Mouse (Mus musculus): Measurements from ENCODE around the gene Card9. TPM values are rescaled to one million over a fixed set of nuclear protein-coding genes. Genes with fewer than 3 reads are reported as not detected.

The Card9 gene
- polyA plus RNA-seq, 1 experiment from 2014 or later = 2.1 TPM

DNA sequence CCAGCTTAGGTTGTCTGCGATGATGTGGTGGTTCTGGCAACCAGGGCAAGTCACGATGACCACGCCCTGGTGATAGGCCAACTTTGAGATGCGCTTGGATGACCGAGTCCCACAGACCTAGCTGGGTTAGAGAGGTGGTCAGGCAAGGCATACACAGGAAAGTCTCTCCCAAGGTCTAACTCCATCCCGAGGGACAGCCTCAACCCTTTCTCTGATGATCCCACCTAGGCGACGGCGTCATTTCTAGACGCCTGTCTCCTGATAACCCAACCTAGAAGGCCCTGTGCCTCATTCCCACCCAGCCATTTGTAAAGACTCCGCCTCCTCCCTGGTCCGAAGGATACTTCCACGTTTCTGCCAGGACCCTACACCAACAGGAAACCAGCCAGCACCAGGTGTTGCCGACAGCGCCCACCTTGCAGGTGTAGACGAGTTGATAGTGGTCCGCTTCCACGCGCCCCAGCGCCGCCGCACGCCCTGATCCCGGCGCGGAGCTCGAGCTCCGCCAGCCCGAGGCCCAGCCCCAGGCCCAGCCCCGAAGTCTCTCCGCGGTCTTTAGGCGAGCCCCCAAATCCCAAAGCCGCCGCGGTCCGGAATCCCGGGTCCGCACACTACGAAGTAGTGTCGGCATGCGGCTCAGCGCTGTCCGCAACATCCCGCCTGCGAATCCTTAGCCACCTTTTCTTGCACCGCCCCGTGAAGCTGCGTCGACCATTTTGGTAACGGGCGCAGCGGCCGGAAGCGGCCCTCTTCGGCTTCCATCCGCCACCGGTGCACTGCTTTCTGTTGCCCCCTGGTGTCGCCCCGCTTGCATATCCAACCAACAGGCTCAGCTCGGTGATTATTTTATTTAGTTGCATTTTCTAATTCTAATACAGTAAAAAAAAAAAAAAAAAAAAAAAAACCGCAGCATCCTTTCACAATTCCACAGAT, 9.1 kb downstream of the Card9 start, which contains the start of gene Dnlz:
Gene Dnlz, minus strand, starts transcription at position 753 of the 933 bp plus-strand sequence.
- peak within 1 kb of the TSS; percentile 97 for H3K4me2 ChIP-seq (ENCODE audit: low read depth, low read length)
- ATAC-seq = peak; percentile 90
- no peaks in the 10 kb centered on the region for H3K27me3 ChIP-seq (ENCODE audit: insufficient read depth, low read length)
- H3K4me1 ChIP-seq (ENCODE audit: insufficient read depth) = peaks cover 16% of the 10 kb centered on the region
- 1% methylated on average over 62 of the region's 62 CpGs for WGBS (ENCODE audit: insufficient replicate concordance)
- H3K9ac ChIP-seq (replicated peaks) = peak within 1 kb of the TSS; percentile 92
- peak; percentile 93 for DNase-seq
- H3K4me3 ChIP-seq (ENCODE audit: low read depth, low read length) = peak within 1 kb of the TSS; percentile 78
- TF ChIP-seq EP300 (IDR thresholded peaks at IDR 0.05; ENCODE audit: low read depth) (no peak; the same call in 1 of the 2 replicates), CTCF (IDR thresholded peaks at IDR 0.05; ENCODE audit: low read depth) (peak; percentile 82)
- peaks cover 4% of the 10 kb centered on the region for H3K36me3 ChIP-seq (replicated peaks; ENCODE audit: insufficient read depth, low read length)
- peak within 1 kb of the TSS; percentile 85 for H3K27ac ChIP-seq (ENCODE audit: low read depth)
- no peaks in the 10 kb centered on the region for H3K9me3 ChIP-seq (ENCODE audit: low read length)

DNA sequence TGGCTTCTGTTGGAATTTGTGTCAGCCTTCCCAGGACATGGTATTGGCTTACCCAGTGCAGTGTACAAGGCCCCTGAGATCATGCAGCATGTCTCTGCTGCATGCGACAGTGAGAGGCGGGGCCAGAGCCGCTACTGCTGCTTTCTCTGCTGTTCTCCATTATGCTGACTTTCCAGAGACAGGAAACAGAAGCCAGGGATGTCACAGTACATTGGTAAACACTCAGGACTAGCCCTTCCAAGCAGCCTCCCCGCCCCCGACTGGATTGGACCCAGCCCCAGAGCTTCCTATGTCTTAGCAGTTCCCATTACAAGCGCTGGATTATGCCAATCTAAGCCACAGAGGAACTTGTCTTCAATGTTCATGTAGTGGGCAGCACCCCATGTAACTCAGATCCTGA, 12.5 kb downstream of the Card9 start:
- H3K4me3 ChIP-seq (ENCODE audit: low read depth, low read length) = no peak overlapping the region
- H3K4me1 ChIP-seq (ENCODE audit: insufficient read depth) = peaks cover 16% of the 10 kb centered on the region
- peak overlapping the region; percentile 34; the same call in 1 of the 2 replicates for H3K27ac ChIP-seq (ENCODE audit: low read depth)
- H3K36me3 ChIP-seq (replicated peaks; ENCODE audit: insufficient read depth, low read length) = no peaks in the 10 kb centered on the region; the same call in none of the 2 replicates
- WGBS (ENCODE audit: insufficient replicate concordance) = 64% methylated on average over 6 of the region's 6 CpGs
- no peak overlapping the region for H3K4me2 ChIP-seq (ENCODE audit: low read depth, low read length)
- H3K9ac ChIP-seq (replicated peaks) = no peak overlapping the region
- no peaks in the 10 kb centered on the region for H3K27me3 ChIP-seq (ENCODE audit: insufficient read depth, low read length)
- H3K9me3 ChIP-seq (ENCODE audit: low read length) = no peaks in the 10 kb centered on the region
- no peak for TF ChIP-seq EP300 (IDR thresholded peaks at IDR 0.05; ENCODE audit: low read depth)
- TF ChIP-seq CTCF (IDR thresholded peaks at IDR 0.05; ENCODE audit: low read depth) = no peak
- DNase-seq = no peak
- ATAC-seq = no peak

DNA sequence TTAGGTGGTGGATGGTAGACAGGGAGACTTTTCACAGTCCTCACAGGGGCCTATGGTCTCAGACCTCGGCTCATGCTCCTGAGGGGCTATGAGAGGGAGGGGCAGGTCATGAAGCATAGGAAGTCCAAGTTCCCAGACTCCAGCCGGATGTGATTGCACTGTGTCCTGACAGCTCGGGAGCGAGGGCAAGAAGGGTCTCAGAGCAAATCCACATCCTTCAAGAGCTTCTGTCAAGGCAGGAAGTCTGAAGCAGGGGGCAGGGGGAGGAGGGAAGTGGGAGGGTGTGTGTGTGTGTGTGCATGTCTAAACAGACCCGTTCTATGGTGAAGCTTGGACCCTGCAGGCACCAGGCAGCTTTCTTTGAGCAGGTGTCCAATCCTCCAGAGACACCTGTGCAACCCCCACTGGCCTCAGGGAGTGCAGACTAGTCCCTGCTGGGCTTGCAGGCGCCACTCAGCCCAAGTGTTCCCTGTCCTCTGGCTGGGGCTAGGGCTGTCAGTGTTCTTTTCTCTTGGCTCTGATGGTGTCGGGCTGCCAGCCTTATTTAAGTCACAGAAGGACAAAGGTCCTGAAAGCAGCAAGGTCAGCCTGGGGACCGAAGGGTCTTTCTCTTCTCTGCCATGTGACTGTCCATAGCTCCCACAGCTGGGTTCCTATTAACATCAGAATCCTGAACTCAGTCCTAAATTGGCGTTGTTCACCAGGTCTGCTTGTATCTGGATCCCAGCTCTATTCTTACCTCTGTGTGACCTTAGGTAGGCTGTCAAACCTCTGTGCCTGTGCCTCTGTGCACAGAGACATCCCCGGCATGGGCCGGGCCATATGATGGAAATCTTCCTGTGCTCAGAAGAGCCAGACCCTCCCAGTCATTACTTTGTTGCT, 17.9 kb downstream of the Card9 start:
- Histone ChIP-seq H3K4me3 (ENCODE audit: low read depth, low read length) (no peak overlapping the region), H3K4me2 (ENCODE audit: low read depth, low read length) (no peak overlapping the region), H3K9me3 (ENCODE audit: low read length) (no peaks in the 10 kb centered on the region), H3K36me3 (replicated peaks; ENCODE audit: insufficient read depth, low read length) (no peaks in the 10 kb centered on the region; the same call in 1 of the 2 replicates), H3K27ac (ENCODE audit: low read depth) (peak overlapping the region; percentile 57; the same call in 1 of the 2 replicates), H3K27me3 (ENCODE audit: insufficient read depth, low read length) (no peaks in the 10 kb centered on the region), H3K4me1 (ENCODE audit: insufficient read depth) (peaks cover 7% of the 10 kb centered on the region), H3K9ac (replicated peaks) (no peak overlapping the region)
- DNase-seq = no peak
- ATAC-seq = peak; percentile 26; the same call in 1 of the 2 replicates
- WGBS (ENCODE audit: insufficient replicate concordance) = 61% methylated on average over 11 of the region's 11 CpGs
- TF ChIP-seq CTCF (IDR thresholded peaks at IDR 0.05; ENCODE audit: low read depth) = no peak
- no peak for TF ChIP-seq EP300 (IDR thresholded peaks at IDR 0.05; ENCODE audit: low read depth)

DNA sequence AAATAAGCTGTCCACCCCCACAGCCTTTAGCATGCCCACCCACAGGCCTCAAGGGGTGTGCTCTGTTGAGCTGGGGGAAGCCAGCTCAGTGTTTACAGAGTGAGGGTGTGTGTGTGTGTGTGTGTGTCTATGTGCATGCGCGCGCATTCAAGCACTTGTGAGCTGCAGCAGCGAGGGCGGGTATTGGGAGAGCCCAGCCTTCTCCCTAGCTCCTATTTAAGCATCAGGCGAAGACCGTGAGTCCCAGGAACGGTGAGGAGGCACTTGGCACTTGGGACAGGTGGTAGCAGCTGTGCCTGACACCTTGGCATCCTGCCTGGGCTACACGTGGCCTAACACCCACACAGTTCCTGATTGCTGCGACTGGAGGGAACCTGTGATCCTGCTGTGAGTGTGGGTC, 18.7 kb downstream of the Card9 start:
- Histone ChIP-seq H3K36me3 (replicated peaks; ENCODE audit: insufficient read depth, low read length) (no peaks in the 10 kb centered on the region; the same call in 1 of the 2 replicates), H3K9me3 (ENCODE audit: low read length) (no peaks in the 10 kb centered on the region), H3K4me3 (ENCODE audit: low read depth, low read length) (no peak overlapping the region), H3K4me1 (ENCODE audit: insufficient read depth) (peaks cover 7% of the 10 kb centered on the region), H3K4me2 (ENCODE audit: low read depth, low read length) (no peak overlapping the region), H3K9ac (replicated peaks) (no peak overlapping the region), H3K27ac (ENCODE audit: low read depth) (peak overlapping the region; percentile 29; the same call in 1 of the 2 replicates), H3K27me3 (ENCODE audit: insufficient read depth, low read length) (no peaks in the 10 kb centered on the region)
- TF ChIP-seq EP300 (IDR thresholded peaks at IDR 0.05; ENCODE audit: low read depth) = no peak
- no peak for TF ChIP-seq CTCF (IDR thresholded peaks at IDR 0.05; ENCODE audit: low read depth)
- DNase-seq = peak; percentile 57
- WGBS (ENCODE audit: insufficient replicate concordance) = 59% methylated on average over 10 of the region's 10 CpGs
- ATAC-seq = peak; percentile 42

DNA sequence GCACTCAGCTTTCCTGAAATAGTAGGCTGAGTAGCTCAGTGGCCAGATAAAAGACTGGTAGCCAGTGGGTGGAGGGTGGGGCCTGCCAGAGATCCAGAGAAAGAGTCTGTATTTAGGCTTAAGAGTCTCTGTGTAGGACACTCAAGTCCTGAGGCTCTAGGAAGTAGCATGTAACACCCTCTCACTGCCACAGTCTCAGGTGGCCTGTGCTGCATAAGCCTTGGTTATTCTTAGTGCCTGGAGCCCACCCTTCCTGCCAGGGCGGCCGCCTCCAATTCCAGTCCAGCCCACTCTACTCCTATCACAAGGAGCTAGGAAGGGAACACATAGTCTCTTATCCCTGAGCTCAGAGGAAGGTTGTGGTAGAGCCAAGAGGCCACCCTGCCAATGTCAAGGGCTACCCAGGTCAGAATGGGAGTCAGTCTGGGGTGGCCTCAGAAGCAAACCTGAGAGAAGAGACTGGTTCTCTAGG, 19.2 kb downstream of the Card9 start:
- DNase-seq (no peak), ATAC-seq (0 out of 2 replicates have a peak, but pooled peaks have one; percentile 14)
- Histone ChIP-seq H3K9ac (replicated peaks) (no peak overlapping the region), H3K4me1 (ENCODE audit: insufficient read depth) (peaks cover 7% of the 10 kb centered on the region), H3K36me3 (replicated peaks; ENCODE audit: insufficient read depth, low read length) (no peaks in the 10 kb centered on the region; the same call in 1 of the 2 replicates), H3K9me3 (ENCODE audit: low read length) (no peaks in the 10 kb centered on the region), H3K27ac (ENCODE audit: low read depth) (peak overlapping the region; percentile 29; the same call in 1 of the 2 replicates), H3K4me2 (ENCODE audit: low read depth, low read length) (no peak overlapping the region), H3K4me3 (ENCODE audit: low read depth, low read length) (no peak overlapping the region), H3K27me3 (ENCODE audit: insufficient read depth, low read length) (no peaks in the 10 kb centered on the region)
- no peak for TF ChIP-seq EP300 (IDR thresholded peaks at IDR 0.05; ENCODE audit: low read depth)
- TF ChIP-seq CTCF (IDR thresholded peaks at IDR 0.05; ENCODE audit: low read depth) = no peak
- 86% methylated on average over 2 of the region's 2 CpGs for WGBS (ENCODE audit: insufficient replicate concordance)

All from liver, postnatal 0 days (tissue).